Mouse (Mus musculus) megakaryocyte, adult 5-6 weeks (primary cell): Measurements from ENCODE around the gene Man1c1. TPM values are rescaled to one million over a fixed set of nuclear protein-coding genes. Genes with fewer than 3 reads are reported as not detected.

Experiments
- ATAC-seq: 2 replicates; pipeline ENCODE4 v1.8.0; 2016; ENCODE audit warnings: mild to moderate bottlenecking, inconsistent platforms; ENCODE audit not compliant: poor library complexity, severe bottlenecking
- total RNA-seq, 2 experiments: library from RNA; stranded (forward) in 1 of 2; stranded (reverse) in 1 of 2; fragments of 153-499, 151-499 nt in 1 of 2; fragments of 221-1000, 200-1000 nt in 1 of 2; gene quantifications; 2 replicates each; pipeline versions ENCODE4 v1.2.3 to v1.2.4; 2015 to 2017

Gene Man1c1
- total RNA-seq, 2 experiments from 2014 or later: 16.9 to 28.0 TPM

GRCm38 (mm10) chr4:134526220-134526619 lies 177.9 kb downstream of the Man1c1 start:
- peak; percentile 84 for ATAC-seq

GRCm38 (mm10) chr4:134525806-134526205 lies 178.3 kb downstream of the Man1c1 start:
- peak; percentile 45 for ATAC-seq

GRCm38 (mm10) chr4:134523447-134523846 lies 180.6 kb downstream of the Man1c1 start:
- ATAC-seq: no peak

- no peak for ATAC-seq
Observed at GRCm38 (mm10) chr4:134519281-134519680, 184.8 kb downstream of the Man1c1 start.

- ATAC-seq: no peak
Observed at GRCm38 (mm10) chr4:134518541-134518940, 185.5 kb downstream of the Man1c1 start.

GRCm38 (mm10) chr4:134517719-134518118 lies 186.4 kb downstream of the Man1c1 start:
- no peak for ATAC-seq

GRCm38 (mm10) chr4:134516981-134517380 lies 187.1 kb downstream of the Man1c1 start:
- ATAC-seq: no peak

- ATAC-seq: no peak
Observed at GRCm38 (mm10) chr4:134515614-134516013, 188.5 kb downstream of the Man1c1 start.

- no peak for ATAC-seq
Observed at GRCm38 (mm10) chr4:134514309-134514930, 189.7 kb downstream of the Man1c1 start.

- ATAC-seq: peak; percentile 80
Observed at GRCm38 (mm10) chr4:134512798-134513197, 191.3 kb downstream of the Man1c1 start.

- ATAC-seq: no peak
Observed at GRCm38 (mm10) chr4:134511730-134512129, 192.4 kb downstream of the Man1c1 start.

Other genes with a start within 250 kb of the Man1c1 start
- gene Stmn1, start 236.0 kb downstream of the Man1c1 start, total RNA-seq (2015): 563 and 570 TPM in 2 replicates
- gene Stmn1, start 236.0 kb downstream of the Man1c1 start, total RNA-seq (2017): 790 and 821 TPM in 2 replicates
- gene Paqr7, start 207.6 kb downstream of the Man1c1 start, total RNA-seq (2015): 10.7 and 11.7 TPM in 2 replicates
- gene Paqr7, start 207.6 kb downstream of the Man1c1 start, total RNA-seq (2017): 17.0 and 17.6 TPM in 2 replicates
- gene Aunip, start 193.3 kb downstream of the Man1c1 start, total RNA-seq (2015): 3.7 and 3.9 TPM in 2 replicates
- 12.6 and 17.0 TPM in 2 replicates for gene Aunip, start 193.3 kb downstream of the Man1c1 start, total RNA-seq (2017)
- gene Mtfr1l, start 168.9 kb downstream of the Man1c1 start, total RNA-seq (2015): 40.4 and 48.1 TPM in 2 replicates
- 33.6 and 38.3 TPM in 2 replicates for gene Mtfr1l, start 168.9 kb downstream of the Man1c1 start, total RNA-seq (2017)
- gene Selenon, start 152.1 kb downstream of the Man1c1 start, total RNA-seq (2015): 24.9 and 25.4 TPM in 2 replicates
- 6.3 and 8.2 TPM in 2 replicates for gene Selenon, start 152.1 kb downstream of the Man1c1 start, total RNA-seq (2017)
- gene Ldlrap1, start 63.7 kb upstream of the Man1c1 start, total RNA-seq (2015): 13.8 and 16.0 TPM in 2 replicates
- gene Ldlrap1, start 63.7 kb upstream of the Man1c1 start, total RNA-seq (2017): 7.6 and 9.6 TPM in 2 replicates
- 14.1 and 17.4 TPM in 2 replicates for gene Maco1, start 149.1 kb upstream of the Man1c1 start, total RNA-seq (2015)
- gene Maco1, start 149.1 kb upstream of the Man1c1 start, total RNA-seq (2017): 20.9 and 30.4 TPM in 2 replicates
- 2.9 and 6.6 TPM in 2 replicates for gene Rhd, start 160.2 kb upstream of the Man1c1 start, total RNA-seq (2015)
- 4.0 and 14.8 TPM in 2 replicates for gene Rhd, start 160.2 kb upstream of the Man1c1 start, total RNA-seq (2017)
- gene Tmem50a, start 210.7 kb upstream of the Man1c1 start, total RNA-seq (2015): 292 and 323 TPM in 2 replicates
- gene Tmem50a, start 210.7 kb upstream of the Man1c1 start, total RNA-seq (2017): 338 and 378 TPM in 2 replicates
- 680 and 693 TPM in 2 replicates for gene Rsrp1, start 219.3 kb upstream of the Man1c1 start, total RNA-seq (2015)
- gene Rsrp1, start 219.3 kb upstream of the Man1c1 start, total RNA-seq (2017): 257 and 330 TPM in 2 replicates
- gene Syf2, start 226.6 kb upstream of the Man1c1 start, total RNA-seq (2015): 81.7 and 89.6 TPM in 2 replicates
- gene Syf2, start 226.6 kb upstream of the Man1c1 start, total RNA-seq (2017): 286 and 343 TPM in 2 replicates